Mouse (Mus musculus): ENCODE results near the gene Chm. TPM values are rescaled to one million over a fixed set of nuclear protein-coding genes. Genes with fewer than 3 reads are reported as not detected.
"Not testable (repeated sequence)": the region's sequence is repeated elsewhere in the genome, so short reads cannot be mapped to it uniquely, and the experiment has no call there.

Chm gene
- 11.8 and 13.0 TPM in 2 replicates for polyA plus RNA-seq (2014; fragmentation: Nextera tagmentation; extraction: Ambion mirVana)

DNA sequence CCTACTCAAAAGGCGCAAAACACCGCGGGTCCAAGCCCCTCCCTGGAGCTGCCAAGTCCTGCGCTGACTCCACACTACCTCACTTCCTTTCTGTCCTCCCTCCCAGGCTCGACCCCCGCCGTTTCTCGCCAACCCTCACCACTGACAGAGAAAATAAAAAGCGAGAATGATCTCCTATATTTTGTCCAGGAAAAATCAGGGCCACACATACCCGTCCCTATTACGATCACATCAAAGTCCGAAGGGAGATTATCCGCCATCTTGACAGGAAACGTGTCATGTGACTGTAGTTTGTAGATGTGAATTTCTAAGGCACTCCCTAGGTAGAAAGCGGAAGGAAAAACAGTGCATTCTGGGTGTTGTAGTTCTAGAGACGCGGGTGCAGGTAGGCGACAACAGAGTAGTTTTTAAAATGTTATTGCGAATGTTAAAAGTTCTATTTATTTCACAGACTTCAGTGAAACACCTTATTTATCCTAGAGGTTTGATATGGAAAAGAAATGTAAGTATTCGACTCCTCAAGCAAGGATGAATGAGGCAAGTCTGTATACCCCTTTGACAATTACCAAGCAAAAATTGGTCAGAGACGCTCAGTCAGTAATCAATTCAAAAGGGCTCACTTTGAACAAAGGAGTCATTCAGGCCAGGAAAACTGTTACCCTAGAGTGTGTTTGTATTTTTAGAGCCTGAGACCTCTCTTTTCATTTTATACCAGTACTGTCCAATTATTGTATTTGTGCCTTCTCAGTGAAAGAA, at the start of gene Chm:
TSS of gene Chm (minus strand) at position 288 of the 756 bp plus-strand sequence.
- peak within 1 kb of the TSS; percentile 57 for H3K4me2 ChIP-seq (ENCODE audit: low read length)
- H3K27ac ChIP-seq (replicated peaks in 1 of 2; ENCODE audit: control insufficient read depth in 1 of 2, insufficient read depth in 1 of 2, low read depth in 2 of 2, low read length in 2 of 2) = peak within 1 kb of the TSS; percentile 80 to 91
- no peaks in the 10 kb centered on the region for H3K36me3 ChIP-seq (ENCODE audit: control insufficient read depth, insufficient read depth, low read length)
- H3K4me1 ChIP-seq (ENCODE audit: control insufficient read depth in 2 of 2, insufficient read depth in 2 of 2, low read length in 2 of 2) = no peaks in the 10 kb centered on the region
- no peaks in the 10 kb centered on the region for H3K9me3 ChIP-seq (ENCODE audit: control insufficient read depth, low read length)
- H3K9ac ChIP-seq (ENCODE audit: low read length) = peak within 1 kb of the TSS; percentile 74
- peak; percentile 66; the same call in 1 of the 2 replicates for ATAC-seq (ENCODE audit: insufficient number of reproducible peaks, insufficient read depth, low FRiP score, low read depth)
- H3K4me3 ChIP-seq (ENCODE audit: control insufficient read depth in 1 of 2, insufficient read depth in 1 of 2, low read depth in 1 of 2, low read length in 2 of 2) = peak within 1 kb of the TSS; percentile 54 to 82
- H3K27me3 ChIP-seq (ENCODE audit: control insufficient read depth, insufficient read depth, low read length) = no peaks in the 10 kb centered on the region
- WGBS = 12% methylated on average over 21 of the region's 21 CpGs

DNA sequence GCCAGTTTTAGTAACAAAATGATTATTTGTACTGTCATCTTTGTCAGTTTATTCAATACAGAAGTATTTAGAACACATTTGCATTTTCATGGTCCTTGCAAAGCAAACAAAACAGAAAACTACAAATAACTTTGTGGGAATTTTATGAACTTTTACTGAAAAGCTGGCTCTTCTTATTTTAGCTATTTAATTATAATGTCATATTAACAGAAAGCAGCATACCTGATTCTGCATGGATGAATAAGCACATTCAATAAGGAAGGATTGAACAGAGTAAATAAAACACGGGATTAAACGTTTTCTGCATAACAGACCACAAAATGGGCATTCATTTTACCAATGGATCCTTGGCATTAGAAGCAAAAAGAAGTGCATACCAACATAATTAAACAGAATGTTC, 8.6 kb upstream of the Chm start:
- Histone ChIP-seq H3K27me3 (ENCODE audit: control insufficient read depth, insufficient read depth, low read length) (no peaks in the 10 kb centered on the region), H3K27ac (replicated peaks in 1 of 2; ENCODE audit: control insufficient read depth in 1 of 2, insufficient read depth in 1 of 2, low read depth in 2 of 2, low read length in 2 of 2) (no peak overlapping the region), H3K4me1 (ENCODE audit: control insufficient read depth in 2 of 2, insufficient read depth in 2 of 2, low read length in 2 of 2) (no peaks in the 10 kb centered on the region), H3K4me2 (ENCODE audit: low read length) (no peak overlapping the region), H3K4me3 (ENCODE audit: control insufficient read depth in 1 of 2, insufficient read depth in 1 of 2, low read depth in 1 of 2, low read length in 2 of 2) (no peak overlapping the region), H3K36me3 (ENCODE audit: control insufficient read depth, insufficient read depth, low read length) (no peaks in the 10 kb centered on the region), H3K9me3 (ENCODE audit: control insufficient read depth, low read length) (no peaks in the 10 kb centered on the region), H3K9ac (ENCODE audit: low read length) (no peak overlapping the region)
- WGBS = 37% methylated on average over 2 of the region's 2 CpGs
- no peak for ATAC-seq (ENCODE audit: insufficient number of reproducible peaks, insufficient read depth, low FRiP score, low read depth)

DNA sequence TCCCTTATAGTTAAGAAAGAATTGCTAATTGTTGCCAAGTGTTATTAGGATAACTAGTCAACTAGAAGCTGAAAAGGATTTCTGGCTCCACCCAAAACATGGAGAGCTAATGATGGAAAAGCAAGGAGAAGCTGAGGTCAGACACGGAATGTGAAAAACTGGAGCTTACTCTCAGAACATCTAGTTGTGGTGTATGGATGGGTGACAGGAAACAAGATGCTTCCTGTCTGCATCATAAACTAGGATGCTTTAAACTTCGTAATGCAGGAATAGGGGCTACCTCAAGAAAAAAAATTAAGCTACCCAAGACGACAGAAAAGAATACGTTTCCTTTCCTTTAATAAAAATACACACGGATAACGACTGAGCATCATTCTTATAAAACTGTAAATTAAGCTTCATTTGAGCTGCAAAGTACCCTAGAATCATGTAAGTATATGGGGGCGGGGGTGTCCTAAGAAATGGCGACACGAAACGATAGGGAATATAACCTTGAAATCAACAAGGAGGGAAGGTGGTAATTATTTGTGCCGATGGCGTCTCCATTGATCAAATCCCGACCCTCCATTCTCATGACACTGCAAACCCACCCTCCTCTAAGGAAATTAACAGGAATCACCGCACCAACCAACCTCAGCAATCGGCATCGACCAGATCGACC, 618 bp downstream of the Chm start:
- Histone ChIP-seq H3K4me2 (ENCODE audit: low read length) (peak overlapping the region; percentile 57), H3K9me3 (ENCODE audit: control insufficient read depth, low read length) (no peaks in the 10 kb centered on the region), H3K27me3 (ENCODE audit: control insufficient read depth, insufficient read depth, low read length) (no peaks in the 10 kb centered on the region), H3K9ac (ENCODE audit: low read length) (peak overlapping the region; percentile 74), H3K27ac (replicated peaks in 1 of 2; ENCODE audit: control insufficient read depth in 1 of 2, insufficient read depth in 1 of 2, low read depth in 2 of 2, low read length in 2 of 2) (peak overlapping the region; percentile 80 to 91), H3K36me3 (ENCODE audit: control insufficient read depth, insufficient read depth, low read length) (no peaks in the 10 kb centered on the region), H3K4me3 (ENCODE audit: control insufficient read depth in 1 of 2, insufficient read depth in 1 of 2, low read depth in 1 of 2, low read length in 2 of 2) (peak overlapping the region; percentile 54 to 82), H3K4me1 (ENCODE audit: control insufficient read depth in 2 of 2, insufficient read depth in 2 of 2, low read length in 2 of 2) (no peaks in the 10 kb centered on the region)
- 12% methylated on average over 17 of the region's 17 CpGs for WGBS
- ATAC-seq (ENCODE audit: insufficient number of reproducible peaks, insufficient read depth, low FRiP score, low read depth) = no peak

DNA sequence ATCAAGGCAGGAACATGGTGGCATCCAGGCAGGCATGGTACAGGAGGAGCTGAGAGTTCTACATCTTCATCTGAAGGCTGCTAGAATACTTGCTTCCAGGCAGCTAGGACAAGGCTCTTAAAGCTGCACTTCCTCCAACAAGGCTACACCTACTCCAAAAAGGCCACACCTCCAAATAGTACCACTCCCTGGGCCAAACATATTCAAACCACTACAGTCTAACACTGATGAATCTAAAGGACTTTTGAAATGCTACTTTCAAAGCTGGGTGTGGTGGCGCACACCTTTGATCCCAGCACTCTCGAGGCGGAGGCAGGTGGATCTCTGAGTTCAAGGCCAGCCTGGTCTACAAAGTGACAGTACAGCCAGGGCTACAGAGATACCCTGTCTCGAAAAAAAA, 4.5 kb downstream of the Chm start:
- 81% methylated on average over 4 of the region's 4 CpGs for WGBS
- H3K4me1 ChIP-seq (ENCODE audit: control insufficient read depth in 2 of 2, insufficient read depth in 2 of 2, low read length in 2 of 2) = not testable (repeated sequence)

DNA sequence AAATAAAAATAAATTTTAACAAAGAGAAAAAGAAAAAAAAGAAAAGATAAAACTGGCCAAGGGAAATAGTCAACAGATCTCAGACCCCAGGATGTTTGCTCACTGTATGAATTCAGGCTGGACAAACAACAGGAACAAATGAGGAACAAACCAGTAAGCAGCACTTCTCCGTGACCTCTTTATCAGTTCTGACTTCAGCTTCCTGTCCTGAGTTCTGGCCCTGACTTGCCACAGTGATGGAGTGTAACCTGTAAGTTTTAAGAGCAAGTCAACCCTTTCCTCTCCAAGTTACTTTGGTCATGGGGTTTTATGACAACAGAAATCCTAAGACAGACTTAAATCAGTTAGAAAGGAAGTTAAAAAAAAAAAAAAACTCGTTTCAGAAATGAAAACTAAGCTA, 12.6 kb downstream of the Chm start:
- Histone ChIP-seq H3K4me2 (ENCODE audit: low read length) (no peak overlapping the region), H3K9ac (ENCODE audit: low read length) (no peak overlapping the region), H3K4me1 (ENCODE audit: control insufficient read depth in 2 of 2, insufficient read depth in 2 of 2, low read length in 2 of 2) (no peaks in the 10 kb centered on the region), H3K27ac (replicated peaks in 1 of 2; ENCODE audit: control insufficient read depth in 1 of 2, insufficient read depth in 1 of 2, low read depth in 2 of 2, low read length in 2 of 2) (no peak overlapping the region), H3K27me3 (ENCODE audit: control insufficient read depth, insufficient read depth, low read length) (no peaks in the 10 kb centered on the region), H3K4me3 (ENCODE audit: control insufficient read depth in 1 of 2, insufficient read depth in 1 of 2, low read depth in 1 of 2, low read length in 2 of 2) (no peak overlapping the region), H3K36me3 (ENCODE audit: control insufficient read depth, insufficient read depth, low read length) (no peaks in the 10 kb centered on the region), H3K9me3 (ENCODE audit: control insufficient read depth, low read length) (no peaks in the 10 kb centered on the region)
- ATAC-seq (ENCODE audit: insufficient number of reproducible peaks, insufficient read depth, low FRiP score, low read depth) = no peak
- WGBS = 47% methylated on average over 2 of the region's 2 CpGs

More for the DNA sequence above, 4.5 kb downstream of the Chm start:
- H3K4me2 ChIP-seq (ENCODE audit: low read length); H3K9me3 ChIP-seq (ENCODE audit: control insufficient read depth, low read length); H3K27me3 ChIP-seq (ENCODE audit: control insufficient read depth, insufficient read depth, low read length); ATAC-seq (ENCODE audit: insufficient number of reproducible peaks, insufficient read depth, low FRiP score, low read depth); H3K9ac ChIP-seq (ENCODE audit: low read length); H3K4me3 ChIP-seq (ENCODE audit: control insufficient read depth in 1 of 2, insufficient read depth in 1 of 2, low read depth in 1 of 2, low read length in 2 of 2); H3K36me3 ChIP-seq (ENCODE audit: control insufficient read depth, insufficient read depth, low read length); H3K27ac ChIP-seq (replicated peaks in 1 of 2; ENCODE audit: control insufficient read depth in 1 of 2, insufficient read depth in 1 of 2, low read depth in 2 of 2, low read length in 2 of 2): not testable (repeated sequence)

DNA sequence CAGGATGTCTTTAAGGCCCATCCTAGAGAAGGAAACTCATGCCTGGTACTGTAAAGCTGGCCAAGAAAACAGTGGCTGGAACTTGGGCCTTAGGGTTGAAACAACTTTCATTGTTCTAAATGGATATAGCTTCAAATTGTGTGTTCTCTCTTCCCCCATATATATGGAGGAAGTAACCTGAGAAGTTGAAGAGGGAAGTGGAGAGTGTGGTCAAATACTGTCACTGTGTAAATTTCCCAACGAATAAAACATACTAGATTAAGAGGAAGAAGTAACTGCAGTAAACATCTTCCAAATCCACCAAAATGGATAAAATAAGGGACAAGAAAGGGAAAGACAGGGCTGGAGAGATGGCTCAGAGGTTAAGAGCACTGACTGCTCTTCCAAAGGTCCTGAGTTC, 13.0 kb downstream of the Chm start:
- H3K27me3 ChIP-seq (ENCODE audit: control insufficient read depth, insufficient read depth, low read length) = no peaks in the 10 kb centered on the region
- no peak overlapping the region for H3K4me2 ChIP-seq (ENCODE audit: low read length)

DNA sequence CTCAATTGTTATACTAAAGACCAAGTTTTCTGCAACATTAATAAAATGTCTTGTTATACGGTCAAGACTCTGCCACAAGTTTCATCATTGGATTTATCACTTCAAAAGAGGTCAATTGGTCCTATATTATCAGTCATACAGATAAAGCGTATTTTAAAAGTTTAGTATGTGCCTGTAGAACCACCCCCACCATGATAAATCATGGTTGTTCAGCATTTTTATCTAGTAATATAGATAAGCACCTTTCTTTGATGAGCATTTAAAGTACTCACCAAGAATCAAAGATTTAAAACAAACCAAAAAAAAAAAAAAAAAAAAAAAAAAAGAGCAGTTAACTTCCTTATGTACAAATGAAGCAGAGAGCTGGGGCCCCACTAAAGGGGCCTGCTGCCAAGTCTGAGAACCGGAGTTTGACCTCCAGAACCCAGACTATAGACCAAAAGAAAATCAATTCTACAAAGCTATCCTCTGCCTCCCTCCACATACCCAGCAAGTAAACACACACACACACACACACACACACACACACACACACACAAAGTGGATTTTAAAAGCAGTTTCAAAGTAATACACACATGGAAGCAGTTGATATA, 25.0 kb downstream of the Chm start:
- Histone ChIP-seq H3K4me3 (ENCODE audit: control insufficient read depth in 1 of 2, insufficient read depth in 1 of 2, low read depth in 1 of 2, low read length in 2 of 2) (no peak overlapping the region), H3K4me2 (ENCODE audit: low read length) (no peak overlapping the region), H3K36me3 (ENCODE audit: control insufficient read depth, insufficient read depth, low read length) (no peaks in the 10 kb centered on the region), H3K4me1 (ENCODE audit: control insufficient read depth in 2 of 2, insufficient read depth in 2 of 2, low read length in 2 of 2) (no peaks in the 10 kb centered on the region), H3K27ac (replicated peaks in 1 of 2; ENCODE audit: control insufficient read depth in 1 of 2, insufficient read depth in 1 of 2, low read depth in 2 of 2, low read length in 2 of 2) (no peak overlapping the region), H3K9ac (ENCODE audit: low read length) (no peak overlapping the region), H3K27me3 (ENCODE audit: control insufficient read depth, insufficient read depth, low read length) (no peaks in the 10 kb centered on the region), H3K9me3 (ENCODE audit: control insufficient read depth, low read length) (no peaks in the 10 kb centered on the region)
- ATAC-seq (ENCODE audit: insufficient number of reproducible peaks, insufficient read depth, low FRiP score, low read depth) = no peak
- 55% methylated on average over 3 of the region's 3 CpGs for WGBS

More for the DNA sequence above, 13.0 kb downstream of the Chm start:
- whole genome bisulfite sequencing = 63% methylated on average over 1 of the region's 1 CpGs
- no peak overlapping the region for H3K27ac ChIP-seq (replicated peaks in 1 of 2; ENCODE audit: control insufficient read depth in 1 of 2, insufficient read depth in 1 of 2, low read depth in 2 of 2, low read length in 2 of 2)
- H3K36me3 ChIP-seq (ENCODE audit: control insufficient read depth, insufficient read depth, low read length) = no peaks in the 10 kb centered on the region
- H3K4me1 ChIP-seq (ENCODE audit: control insufficient read depth in 2 of 2, insufficient read depth in 2 of 2, low read length in 2 of 2) = no peaks in the 10 kb centered on the region
- H3K9ac ChIP-seq (ENCODE audit: low read length) = no peak overlapping the region
- no peak for ATAC-seq (ENCODE audit: insufficient number of reproducible peaks, insufficient read depth, low FRiP score, low read depth)
- H3K9me3 ChIP-seq (ENCODE audit: control insufficient read depth, low read length) = no peaks in the 10 kb centered on the region
- H3K4me3 ChIP-seq (ENCODE audit: control insufficient read depth in 1 of 2, insufficient read depth in 1 of 2, low read depth in 1 of 2, low read length in 2 of 2) = no peak overlapping the region

Data from heart, embryonic 14.5 days (tissue).